Mouse (Mus musculus) liver, adult 10 weeks (tissue): Measurements from ENCODE around the gene Ifi203. TPM values are rescaled to one million over a fixed set of nuclear protein-coding genes. Genes with fewer than 3 reads are reported as not detected.

Source experiments
- polyA plus RNA-seq: library from polyadenylated mRNA; stranded (reverse); fragments of 350-450 nt; fragmentation: Illumina TruSeq; extraction: RNeasy Lipid Tissue Mini Kit (QIAGEN cat#74804); gene quantifications from one replicate; pipeline ENCODE4 v1.2.3, GENCODE M21; 2014; ENCODE audit warnings: low read depth, low replicate concordance

Ifi203 gene
- polyA plus RNA-seq, result 30.4 TPM

DNA sequence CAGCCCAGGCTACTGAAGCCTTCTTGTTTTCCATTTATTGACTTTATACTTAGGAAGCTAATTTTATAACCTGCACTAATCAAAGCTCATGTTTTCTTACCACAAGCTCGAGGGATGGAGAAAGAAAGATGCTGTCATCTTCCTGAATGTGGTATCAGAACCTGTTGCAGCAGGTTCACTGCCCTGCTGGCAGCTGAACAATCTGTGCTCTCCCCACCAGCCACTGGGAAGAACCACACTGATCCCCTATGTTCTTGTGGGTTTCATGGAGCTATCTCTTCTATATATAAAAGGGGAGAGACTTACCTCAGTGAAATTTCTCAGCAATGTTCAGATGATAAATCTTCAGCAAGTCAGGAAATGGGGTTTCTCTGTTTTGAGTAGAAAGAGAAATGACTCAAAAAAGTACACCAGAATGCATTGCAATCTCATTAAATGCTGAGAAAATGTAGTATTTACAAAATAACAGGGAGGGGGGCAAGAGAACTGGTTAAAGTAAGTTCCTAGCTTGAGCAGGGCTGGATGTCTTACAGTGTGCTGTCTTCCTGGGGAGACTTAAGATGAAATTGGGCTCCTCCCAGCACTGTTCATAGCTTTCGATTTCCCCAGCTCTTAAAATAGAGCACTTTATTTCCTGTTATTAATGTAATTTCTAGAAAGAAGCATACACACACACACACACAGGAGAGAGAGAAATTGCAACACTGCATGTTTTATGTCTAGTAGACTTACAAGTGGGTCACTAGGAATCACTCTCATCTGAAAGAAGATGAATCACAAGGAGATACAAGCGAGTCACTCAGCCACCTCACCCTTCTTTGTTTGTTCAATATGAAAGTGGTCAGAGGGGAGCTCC is at the start of gene Ifi203, which contains the start of gene Mndal:
Ifi203 (minus strand) TSS at position 749 of the 856 bp plus-strand sequence.
Mndal (minus strand) TSS at position 568 of the 856 bp plus-strand sequence.

DNA sequence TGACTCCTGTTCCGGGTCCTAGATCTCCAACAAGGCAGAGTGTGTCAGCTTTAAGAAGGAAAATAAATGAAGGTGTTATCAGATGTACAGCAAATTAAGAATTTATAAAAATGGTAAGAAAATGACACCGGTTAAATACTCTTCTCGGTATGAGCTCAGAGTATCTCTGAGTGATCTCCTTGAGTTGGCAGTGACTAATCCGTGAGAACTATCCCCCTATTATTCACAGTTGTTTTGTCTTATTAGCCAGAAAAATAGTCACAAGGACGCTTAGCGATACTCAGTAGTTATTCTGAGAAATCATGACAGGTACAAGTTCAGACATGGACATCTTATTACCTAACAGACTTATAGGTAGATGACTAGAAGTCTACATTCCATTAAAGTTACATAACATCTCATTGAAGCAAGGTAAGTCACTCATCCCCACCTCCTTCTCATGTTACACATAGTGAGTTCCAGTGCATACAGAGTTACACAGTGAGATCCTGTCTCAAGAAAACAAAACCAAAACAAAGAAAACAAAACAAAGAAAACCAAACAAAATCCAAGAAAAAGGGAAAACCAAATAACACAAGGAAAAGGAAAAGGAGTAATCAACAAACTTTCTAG is 40.3 kb upstream of the Ifi203 start, which contains the start of gene Ifi202b:
Ifi202b (minus strand) TSS at position 51 of the 612 bp plus-strand sequence.

DNA sequence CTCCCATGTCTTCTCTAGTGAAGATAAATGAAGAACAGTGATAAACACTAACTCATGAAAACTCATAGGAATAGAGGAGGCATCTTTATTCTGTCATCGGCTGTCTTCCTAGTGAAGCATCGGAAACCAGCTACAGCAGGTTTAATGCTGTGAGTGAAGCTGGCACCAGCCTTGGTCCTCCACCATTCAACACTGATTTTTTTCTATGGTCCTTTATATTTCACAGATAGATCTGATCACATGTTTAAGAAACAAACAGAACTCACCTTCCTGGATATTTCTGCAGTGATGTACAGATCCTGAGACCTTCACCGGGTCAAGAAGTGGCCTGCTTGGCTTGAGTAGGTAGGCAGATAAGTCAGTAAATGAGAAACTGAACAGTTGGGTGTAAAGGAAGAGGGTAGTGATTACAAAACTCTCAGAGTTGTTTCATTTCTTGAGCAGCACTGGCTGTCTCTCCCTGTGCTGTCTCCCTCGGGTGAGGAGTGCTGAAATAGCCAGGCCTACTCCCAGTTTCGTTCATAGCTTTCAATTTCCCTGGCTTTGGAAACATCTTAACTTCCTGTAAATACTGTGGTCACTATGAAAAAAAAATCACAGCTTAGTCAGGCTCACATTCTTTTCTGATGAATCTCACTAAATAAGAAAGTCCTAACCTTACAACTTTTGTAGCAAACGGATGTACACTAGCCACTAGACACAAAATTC is 29.8 kb downstream of the Ifi203 start, which contains the start of gene Ifi211:
Ifi211 (minus strand) TSS at position 499 of the 708 bp plus-strand sequence.

Other genes with a start within 250 kb of the Ifi203 start
- 6.9 TPM for gene Ifi207, start 200.9 kb downstream of the Ifi203 start, polyA plus RNA-seq
- gene Ifi204, start 175.7 kb downstream of the Ifi203 start, polyA plus RNA-seq, result 20.5 TPM
- gene Ifi211, start 29.6 kb downstream of the Ifi203 start, polyA plus RNA-seq, result 7.0 TPM
- gene Mndal, start 181 bp downstream of the Ifi203 start, polyA plus RNA-seq, result 41.8 TPM
- gene Ifi202b, start 40.1 kb upstream of the Ifi203 start, polyA plus RNA-seq, result not detected
- gene Ifi205, start 89.1 kb upstream of the Ifi203 start, polyA plus RNA-seq, result 3.8 TPM
- not detected for gene Olfr433, start 98.0 kb upstream of the Ifi203 start, polyA plus RNA-seq
- gene Olfr432, start 106.5 kb upstream of the Ifi203 start, polyA plus RNA-seq, result not detected
- not detected for gene Olfr430, start 123.9 kb upstream of the Ifi203 start, polyA plus RNA-seq
- gene Olfr429, start 141.7 kb upstream of the Ifi203 start, polyA plus RNA-seq, result not detected
- not detected for gene Olfr427, start 154.2 kb upstream of the Ifi203 start, polyA plus RNA-seq
- not detected for gene Olfr231, start 178.5 kb upstream of the Ifi203 start, polyA plus RNA-seq
- not detected for gene Olfr424, start 188.8 kb upstream of the Ifi203 start, polyA plus RNA-seq
- gene Olfr420, start 213.0 kb upstream of the Ifi203 start, polyA plus RNA-seq, result not detected
- gene Spta1, start 230.1 kb upstream of the Ifi203 start, polyA plus RNA-seq, result not detected